Mouse (Mus musculus): ENCODE results near the gene Ugcg.

DNA sequence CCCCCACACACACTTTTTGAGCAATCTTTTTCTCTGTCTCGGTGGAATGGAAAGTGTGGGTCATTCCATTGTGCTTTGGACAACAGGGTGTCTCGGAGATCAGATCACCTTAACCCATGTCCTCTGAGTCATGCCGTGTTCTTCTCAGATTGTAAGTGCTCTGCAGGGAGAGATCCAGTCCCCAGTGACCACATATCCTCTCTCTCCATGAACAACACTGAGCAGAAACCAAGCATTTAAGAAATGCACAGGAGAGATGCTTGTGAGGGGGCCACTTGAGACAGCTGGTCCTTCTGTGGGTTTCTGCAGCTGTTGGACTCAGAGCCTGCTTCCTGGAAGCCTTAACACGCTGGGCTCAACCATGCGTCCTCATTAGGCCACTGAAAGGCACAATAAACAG, 66.9 kb downstream of the Ugcg start:
- no peak for TF ChIP-seq CTCF (IDR thresholded peaks at IDR 0.05; ENCODE audit: low read depth)
- no peak for TF ChIP-seq EP300 (IDR thresholded peaks at IDR 0.05; ENCODE audit: low read depth)
